Mouse (Mus musculus) kidney, postnatal 14 days (tissue): ENCODE measurements around the gene Rab6b.
"Not testable (repeated sequence)": the region's sequence is repeated elsewhere in the genome, so short reads cannot be mapped to it uniquely, and the experiment has no call there.

Experiments used
- DNase-seq: peaks from one replicate; pipeline ENCODE4 v3.0.0; 2022; ENCODE audit warnings: mixed read lengths

The Rab6b gene

DNA sequence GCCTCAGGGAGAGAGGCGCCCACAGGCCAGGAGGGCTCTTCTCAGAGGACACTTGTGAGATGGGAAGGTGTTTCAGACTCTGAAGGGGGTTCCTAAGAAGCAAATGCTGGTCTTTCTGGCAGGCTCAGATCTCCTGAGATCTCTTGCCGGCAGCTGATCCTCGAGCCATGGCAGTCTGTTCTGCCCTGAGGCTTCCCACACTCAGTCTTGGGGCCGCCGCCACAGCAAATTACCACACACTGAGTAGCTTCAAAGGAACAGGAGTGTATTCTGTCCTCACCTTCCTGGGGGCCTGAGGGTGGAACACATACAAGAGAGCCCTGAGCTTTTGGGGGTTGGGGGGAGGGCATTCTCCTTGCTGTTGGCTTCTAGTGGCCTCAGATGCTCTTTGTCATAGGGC lies 33.8 kb downstream of the Rab6b start:
- no peak for DNase-seq

- no peak for DNase-seq
Measured at GRCm38 (mm10) chr9:103146257-103146656, 34.7 kb downstream of the Rab6b start.

GRCm38 (mm10) chr9:103146703-103147102 lies 35.1 kb downstream of the Rab6b start:
- no peak for DNase-seq

GRCm38 (mm10) chr9:103147103-103147502 lies 35.5 kb downstream of the Rab6b start:
- no peak for DNase-seq

- no peak for DNase-seq
Measured at GRCm38 (mm10) chr9:103149074-103149799, 37.6 kb downstream of the Rab6b start.

DNA sequence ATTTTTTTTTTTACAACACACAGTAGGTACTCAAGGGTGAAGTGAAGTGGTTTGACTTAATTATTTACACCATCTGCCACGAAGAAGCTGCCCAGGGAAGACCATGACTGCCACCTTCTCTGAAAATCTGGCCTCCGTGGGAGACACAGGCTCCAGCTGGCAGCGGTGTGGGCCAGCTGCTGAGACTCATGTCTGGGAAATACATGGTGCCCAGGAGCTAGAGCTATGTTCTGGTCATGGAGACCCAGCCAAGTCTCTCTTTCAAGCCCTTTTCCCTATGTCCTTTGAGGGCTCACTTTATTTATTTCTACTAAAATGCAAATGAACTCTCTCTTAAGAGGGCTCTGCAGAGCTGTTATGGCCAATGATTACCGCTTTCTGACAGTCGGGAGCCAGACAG lies 41.7 kb downstream of the Rab6b start:
- DNase-seq, result no peak

GRCm38 (mm10) chr9:103154568-103154967 lies 43.0 kb downstream of the Rab6b start:
- no peak for DNase-seq

- DNase-seq, result not testable (repeated sequence)
Measured at GRCm38 (mm10) chr9:103155158-103155557, 43.6 kb downstream of the Rab6b start.

DNA sequence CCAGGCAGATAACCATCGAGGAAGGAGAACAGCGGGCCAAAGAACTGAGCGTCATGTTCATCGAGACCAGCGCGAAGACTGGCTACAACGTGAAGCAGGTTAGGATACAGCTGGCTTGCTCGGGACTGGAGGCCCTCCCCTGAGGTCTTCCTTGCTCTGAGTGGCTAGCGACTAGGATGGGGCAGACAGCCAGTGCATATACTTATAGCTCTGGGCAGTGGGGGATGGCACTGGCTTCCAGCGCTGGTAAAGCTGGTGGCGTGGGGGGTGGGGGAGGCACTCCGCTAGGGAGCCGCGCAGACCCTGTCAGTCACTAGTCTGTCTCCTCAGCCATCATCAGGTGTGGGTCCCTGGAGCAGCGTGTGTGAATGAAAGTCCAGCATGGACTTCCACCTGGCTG lies 52.2 kb downstream of the Rab6b start:
- no peak for DNase-seq

GRCm38 (mm10) chr9:103168046-103168445 lies 56.5 kb downstream of the Rab6b start:
- no peak for DNase-seq

- DNase-seq, result no peak
Measured at GRCm38 (mm10) chr9:103168771-103169170, 57.2 kb downstream of the Rab6b start.

DNA sequence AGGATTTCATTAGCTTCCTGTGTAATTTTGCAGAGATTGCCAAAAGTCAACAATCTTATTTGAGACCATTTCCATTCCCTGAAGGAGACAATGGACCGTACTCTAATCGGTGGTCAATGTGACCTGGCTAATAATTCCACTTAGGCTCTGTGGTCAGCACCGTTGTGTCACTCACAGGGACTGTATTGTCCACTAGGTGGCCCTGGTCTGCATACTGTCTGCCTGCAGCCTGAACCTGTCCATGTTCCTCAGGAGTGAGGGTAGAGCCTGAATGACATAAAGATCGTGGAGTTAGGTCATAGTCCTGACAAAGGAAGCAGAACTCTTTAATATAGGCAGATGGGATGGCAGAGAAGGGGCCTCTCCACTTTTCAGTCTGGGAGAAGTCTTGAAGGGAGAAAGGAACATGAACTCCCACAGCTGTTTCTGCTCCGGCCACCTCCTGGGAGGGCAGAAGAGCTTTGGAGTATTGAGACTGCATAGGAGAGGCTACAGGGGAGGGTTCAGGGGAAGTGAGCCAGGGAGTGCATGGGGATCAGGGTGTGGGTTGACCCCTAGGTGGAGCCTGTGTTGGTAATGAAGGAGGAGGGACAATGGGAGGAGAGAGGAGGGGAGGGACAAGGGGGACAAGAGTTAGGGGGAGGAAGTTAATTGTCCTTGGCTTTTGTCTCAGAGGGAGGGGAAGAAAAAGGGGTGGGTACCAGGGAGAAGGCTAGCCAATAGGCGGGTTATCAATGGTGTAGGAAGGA lies 63.4 kb downstream of the Rab6b start:
- peak; percentile 48 for DNase-seq

DNA sequence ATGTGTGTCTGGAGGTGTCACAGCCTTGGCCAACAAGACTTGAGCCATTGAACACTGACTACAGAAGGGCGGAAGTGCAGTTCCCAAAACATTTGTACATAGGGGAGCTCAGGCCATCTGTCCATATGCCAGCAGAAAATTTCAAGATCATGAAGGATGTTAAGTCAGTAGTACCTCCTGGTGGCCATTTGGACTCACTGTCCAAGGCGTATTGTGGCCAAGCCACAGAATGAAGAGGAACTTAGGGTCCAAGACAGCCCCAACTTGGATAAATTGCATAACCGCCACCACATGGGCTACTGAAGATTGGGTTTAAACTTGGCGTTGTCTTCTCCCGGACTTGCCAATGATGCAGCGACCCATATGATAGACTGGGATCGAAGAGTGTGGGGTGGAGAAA lies 64.1 kb downstream of the Rab6b start:
- no peak for DNase-seq

DNA sequence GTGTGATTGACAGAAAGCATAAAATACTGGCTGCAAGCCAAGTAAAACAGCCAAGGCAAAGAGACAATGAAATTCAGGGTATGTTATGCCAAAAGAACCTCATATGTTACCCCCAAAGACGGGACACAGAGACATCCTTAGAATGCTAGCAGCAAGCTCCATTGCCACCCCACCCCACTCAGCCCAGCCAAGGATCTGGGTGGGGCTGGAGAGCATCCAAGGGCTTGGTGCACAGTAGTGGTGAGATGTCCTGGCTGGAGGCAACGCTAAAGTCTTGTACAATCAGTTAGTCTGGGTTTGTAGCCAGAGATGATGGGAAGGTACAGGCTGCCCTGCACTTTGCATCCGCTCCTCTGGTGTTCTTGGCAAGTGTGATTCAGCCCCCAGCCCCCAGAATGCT lies 68.7 kb downstream of the Rab6b start:
- DNase-seq, result peak; percentile 21

DNA sequence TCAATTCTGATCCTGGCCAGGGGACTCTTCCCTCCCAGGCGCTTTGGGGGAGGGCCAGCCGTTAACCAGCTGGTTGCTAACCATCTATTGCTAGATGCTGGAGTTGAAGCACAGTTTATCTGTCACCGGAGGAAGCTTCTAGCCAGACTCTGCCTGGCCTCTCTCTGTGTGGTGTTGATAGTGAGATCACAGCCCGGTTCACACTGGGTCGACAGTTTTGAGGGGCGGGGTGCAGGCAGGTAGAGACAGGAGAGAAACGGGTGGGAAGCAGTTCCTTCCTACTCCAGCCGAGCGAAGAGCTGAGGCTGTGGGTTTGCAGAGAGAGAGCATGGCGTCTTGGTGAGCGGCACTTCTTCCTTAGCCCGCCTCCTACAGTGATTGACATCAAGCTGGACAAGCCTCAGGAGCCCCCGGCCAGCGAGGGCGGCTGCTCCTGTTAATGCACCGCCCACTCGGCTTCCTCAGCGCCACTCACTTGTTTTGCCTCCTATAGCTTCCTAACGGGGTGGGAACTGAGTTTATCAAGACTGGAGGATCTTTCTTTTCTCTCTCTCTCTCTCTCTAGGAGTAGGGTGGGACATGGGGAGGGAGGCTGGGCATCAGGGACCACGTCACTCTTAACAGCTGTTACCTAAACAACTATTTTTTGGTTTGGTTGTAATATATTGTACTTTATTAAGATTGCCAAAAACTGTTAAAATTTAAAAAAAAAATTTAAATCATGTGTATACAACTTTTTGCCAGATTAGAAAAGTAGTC lies 69.4 kb downstream of the Rab6b start:
- DNase-seq, result peak; percentile 85

DNA sequence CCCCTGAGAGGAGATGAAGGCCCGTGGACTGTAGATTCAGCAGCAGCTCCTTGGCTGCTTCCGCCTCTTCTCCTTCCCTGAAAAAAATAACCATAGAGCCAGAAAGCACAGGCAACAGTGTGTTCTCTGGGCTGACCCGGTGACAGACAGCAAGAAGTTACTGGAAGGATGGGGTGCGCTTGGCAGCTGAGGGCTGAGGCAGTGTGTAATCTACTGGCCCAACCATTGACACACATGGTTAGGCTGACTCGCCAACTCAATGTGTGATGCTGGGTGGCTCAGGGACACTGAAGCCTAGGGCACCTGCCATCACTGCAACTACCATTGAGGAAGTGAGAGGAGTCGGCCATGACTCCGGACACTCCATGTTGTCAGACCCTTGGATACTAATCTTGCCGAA lies 70.3 kb downstream of the Rab6b start:
- DNase-seq, result no peak

DNA sequence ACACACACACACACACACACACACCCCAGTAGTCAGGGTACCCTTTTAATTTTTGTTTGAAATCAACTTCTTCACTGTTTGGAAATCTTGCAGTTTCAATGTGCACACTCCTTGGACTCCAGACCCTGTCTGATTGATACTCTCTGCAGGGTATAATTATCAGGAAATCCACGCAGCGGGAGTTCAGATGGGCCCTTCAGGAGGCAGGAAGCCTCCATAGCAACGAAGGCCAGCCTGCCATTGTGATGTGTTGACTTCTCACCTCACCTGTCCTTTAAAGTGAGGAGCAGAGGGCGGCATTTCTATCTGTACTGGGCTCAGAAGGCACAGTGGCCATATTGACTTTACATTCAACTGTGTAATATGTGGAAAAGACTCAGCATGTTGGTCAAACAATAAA lies 73.3 kb downstream of the Rab6b start:
- no peak for DNase-seq

DNA sequence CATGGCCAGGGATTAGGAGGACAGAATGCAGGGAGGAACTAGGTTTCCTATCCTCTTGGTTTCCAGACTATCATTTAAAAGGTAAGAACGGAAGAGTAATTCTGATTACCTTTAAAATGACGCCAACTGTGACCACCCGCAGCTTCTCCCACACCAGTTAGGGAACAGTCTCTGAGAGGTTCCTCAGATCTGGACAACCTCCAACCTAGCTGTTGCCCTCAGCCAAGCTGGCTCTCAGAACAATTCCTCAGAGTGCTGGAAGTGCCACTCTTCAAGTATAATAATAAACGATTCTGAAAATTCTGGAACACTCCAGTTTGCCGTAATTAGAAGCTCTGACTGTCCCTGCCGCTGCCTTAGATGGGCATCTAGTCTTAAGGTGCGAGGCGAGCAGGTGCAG lies 74.4 kb downstream of the Rab6b start:
- no peak for DNase-seq

DNA sequence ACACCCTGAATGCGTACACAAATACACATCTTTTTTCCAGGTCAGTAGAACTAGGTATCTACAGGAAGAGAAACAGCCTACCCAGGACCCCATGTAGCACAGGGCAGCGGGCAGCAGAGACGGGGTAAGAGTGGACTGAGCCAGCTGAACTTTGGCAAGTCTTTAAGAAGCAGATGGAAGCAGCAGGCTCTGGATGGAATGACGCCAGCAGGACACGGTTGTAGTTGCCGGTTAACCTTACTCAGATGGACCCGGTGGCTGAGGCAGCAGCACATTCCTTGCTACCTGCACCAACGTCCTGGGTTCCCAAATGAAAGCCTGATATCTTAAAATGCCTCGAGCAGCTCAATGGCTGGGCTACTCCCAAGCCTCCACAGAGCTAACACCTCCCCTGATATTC lies 75.2 kb downstream of the Rab6b start:
- DNase-seq, result peak; percentile 78

- DNase-seq, result no peak
Measured at GRCm38 (mm10) chr9:103188416-103188815, 76.8 kb downstream of the Rab6b start.

DNA sequence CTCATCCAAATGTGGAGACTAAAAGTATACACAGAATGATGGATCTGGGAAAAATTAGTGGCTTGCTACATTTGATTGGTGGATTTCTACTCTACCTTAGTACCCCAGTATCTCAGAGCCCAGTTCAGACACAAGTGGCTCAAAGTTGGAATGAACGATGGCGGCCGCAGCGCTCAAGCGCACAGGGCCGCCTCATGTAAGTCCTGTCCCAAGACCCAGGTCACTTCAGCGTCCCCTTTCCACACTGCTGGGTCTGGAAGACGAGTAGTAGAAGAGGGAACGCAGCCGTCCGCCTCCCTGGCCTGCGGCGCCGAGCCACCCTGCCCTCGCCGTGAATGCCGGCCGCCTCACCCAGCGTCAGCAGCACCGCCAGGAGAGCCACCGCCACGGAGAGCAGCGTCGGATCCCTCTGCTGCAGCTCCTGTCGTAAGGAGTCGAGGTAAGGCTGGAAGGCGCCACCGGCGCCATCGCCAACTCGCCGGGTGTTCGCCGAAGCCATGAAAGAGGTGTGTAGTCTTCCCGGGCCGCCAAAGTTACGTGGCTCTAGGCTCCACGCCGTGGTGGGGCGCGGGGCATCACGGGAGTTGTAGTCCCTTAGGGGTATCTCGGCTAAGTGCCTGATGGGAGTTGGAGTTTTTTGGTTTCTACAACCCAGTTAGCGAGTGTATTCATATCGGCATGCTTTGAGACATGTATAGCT lies 90.1 kb downstream of the Rab6b start, which contains the start of gene Srprb:
TSS of gene Srprb (minus strand) at position 577 of the 700 bp plus-strand sequence.
- peak; percentile 95 for DNase-seq

- no peak for DNase-seq
Measured at GRCm38 (mm10) chr9:103205786-103206185, 94.2 kb downstream of the Rab6b start.

- DNase-seq, result peak; percentile 79
Measured at GRCm38 (mm10) chr9:103207846-103208245, 96.3 kb downstream of the Rab6b start.
